Mouse (Mus musculus) G1E (cell line): ENCODE measurements at regions not wholly inside any gene's neighbourhood (a gene's known extent, or its start where the extent isn't known, plus 50 kb on each side); places are given as distances from the start of the nearest gene placed in this dataset.

ENCODE experiments used
- CTCF ChIP-seq: IDR thresholded peaks from 2 replicates; pipeline ENCODE4 v1.5.1; 2012; ENCODE audit warnings: low read depth, low read length, inconsistent platforms, mixed read lengths
- GATA1 ChIP-seq: IDR thresholded peaks from 2 replicates; pipeline ENCODE4 v1.6.1; 2012; ENCODE audit warnings: borderline replicate concordance, low read length, inconsistent platforms, mixed read lengths
- GATA2 ChIP-seq: IDR thresholded peaks from 2 replicates; pipeline ENCODE4 v1.6.1; 2012; ENCODE audit warnings: low read depth, low read length, inconsistent platforms, borderline replicate concordance
- POLR2AphosphoS5 ChIP-seq: IDR thresholded peaks from 2 replicates; pipeline ENCODE4 v1.6.1; 2012; ENCODE audit warnings: low read depth, low read length, inconsistent platforms; ENCODE audit not compliant: insufficient replicate concordance

- TF ChIP-seq CTCF (no peak), GATA1 (no peak), POLR2AphosphoS5 (no peak), GATA2 (no peak)
These were observed 131.1 kb upstream of the Mki67 start for GRCm38 (mm10) chr7:135847304-135847703.
